ENCODE assay signal across 9 mouse cellular contexts in genomic region chr5:149136933-149137365, GRCm38 (mm10). TPM values are rescaled to one million over a fixed set of nuclear protein-coding genes. Genes with fewer than 3 reads are reported as not detected.
DNase-seq lines count a peak whose midpoint lies in the region; ATAC-seq and TF ChIP-seq lines count a peak whose summit lies in the region.
"Had no signal": no experiment of that assay in that cellular context is flagged by ENCODE, and none has a peak within 500 bp of the region (broad histone marks: within the 10 kb centered on the region; RNA-seq: fewer than 3 reads in every experiment).

No protein-coding gene starts in this region.

- intact Hi-C loops in left cerebral cortex, postnatal 14 days (cut with DNase I) = no loop called here

- H3K4me3 ChIP-seq in lung, embryonic 14.5 days (ENCODE audit: low read depth, low read length) = no peak overlapping the region
- H3K4me3 ChIP-seq in cerebellum, adult 2 months (replicated peaks; ENCODE audit: insufficient read depth, low read depth, low read length) = no peak overlapping the region
- H3K4me3 ChIP-seq in hindbrain, embryonic 10.5 days = no peak overlapping the region

- ATAC-seq in lung, embryonic 14.5 days (ENCODE audit: insufficient read depth) = peak; percentile 47; the same call in 1 of the 2 replicates

- peak; percentile 55 for DNase-seq in lung, embryonic 14.5 days
- no peak for DNase-seq in lung, postnatal 25 days (ENCODE audit: low spot score)
- peak; percentile 28 to 49 for DNase-seq in cerebellum, adult 2 months
- peak; percentile 58 for DNase-seq in kidney, adult 9 months
- peak; percentile 54 to 81 for DNase-seq in spleen, postnatal 10 days (ENCODE audit: low spot score in 2 of 2)
- DNase-seq in left cerebral cortex, postnatal 14 days (ENCODE audit: low spot score in 2 of 2) = no peak
- DNase-seq in layer of hippocampus, postnatal 36 days = no peak
- no peak for DNase-seq in hindbrain, embryonic 10.5 days (ENCODE audit: low spot score)

- H3K4me2 ChIP-seq in lung, embryonic 14.5 days = no peak overlapping the region

- no peak for TF ChIP-seq CTCF in lung, embryonic 14.5 days (IDR thresholded peaks at IDR 0.05; ENCODE audit: low read depth)
- TF ChIP-seq CTCF in cerebellum, adult 2 months (IDR thresholded peaks at IDR 0.05; ENCODE audit: borderline replicate concordance, insufficient read depth, low read depth, low read length) = no peak

- no peak for TF ChIP-seq POLR2A in cerebellum, adult 2 months (IDR thresholded peaks at IDR 0.05; ENCODE audit: borderline replicate concordance, insufficient read depth, low read length)

- no peaks in the 10 kb centered on the region for H3K9me3 ChIP-seq in lung, embryonic 14.5 days (ENCODE audit: low read depth, low read length)
- H3K9me3 ChIP-seq in hindbrain, embryonic 10.5 days = no peaks in the 10 kb centered on the region

- H3K36me3 ChIP-seq in lung, embryonic 14.5 days (ENCODE audit: insufficient read depth) = no peaks in the 10 kb centered on the region
- H3K36me3 ChIP-seq in hindbrain, embryonic 10.5 days = no peaks in the 10 kb centered on the region

- 57% methylated on average over 4 of the region's 4 CpGs for WGBS in lung, embryonic 14.5 days
- 18% methylated on average over 4 of the region's 4 CpGs for WGBS in cerebellum, adult 2 months
- WGBS in hindbrain, embryonic 10.5 days = 82% methylated on average over 4 of the region's 4 CpGs

- H3K9ac ChIP-seq in lung, embryonic 14.5 days = no peak overlapping the region

- H3K4me1 ChIP-seq in lung, embryonic 14.5 days (ENCODE audit: insufficient read depth) = peaks cover 5% of the 10 kb centered on the region; the same call in 1 of the 2 replicates
- H3K4me1 ChIP-seq in cerebellum, adult 2 months (ENCODE audit: control insufficient read depth, insufficient read depth, low read length) = peaks cover 6% of the 10 kb centered on the region
- no peaks in the 10 kb centered on the region for H3K4me1 ChIP-seq in hindbrain, embryonic 10.5 days (replicated peaks)

- H3K27ac ChIP-seq in lung, embryonic 14.5 days (ENCODE audit: low read depth) = no peak overlapping the region
- no peak overlapping the region for H3K27ac ChIP-seq in cerebellum, adult 2 months (ENCODE audit: insufficient read depth, low read length)
- H3K27ac ChIP-seq in hindbrain, embryonic 10.5 days = no peak overlapping the region
- H3K27ac ChIP-seq: kidney, postnatal 0 days had no signal

- H3K27me3 ChIP-seq in lung, embryonic 14.5 days (ENCODE audit: insufficient read depth, low read length) = no peaks in the 10 kb centered on the region
- H3K27me3 ChIP-seq in cerebellum, adult 2 months (ENCODE audit: control insufficient read depth, insufficient read depth, low read length) = no peaks in the 10 kb centered on the region
- no peaks in the 10 kb centered on the region for H3K27me3 ChIP-seq in hindbrain, embryonic 10.5 days (ENCODE audit: insufficient read depth, poor library complexity, severe bottlenecking)

RNA-seq across cellular contexts. Expression of gene Uspl1, which starts 47.2 kb away (rescaled TPM):
- 48.7 and 49.7 TPM in 2 replicates for polyA plus RNA-seq in lung, embryonic 14.5 days (2014; fragmentation: Nextera tagmentation; extraction: Ambion mirVana)
- polyA plus RNA-seq in cerebellum, adult 2 months (2012; rRNA removed) = 29.8 and 31.8 TPM in 2 replicates
- total RNA-seq in left cerebral cortex, postnatal 14 days (2021) = 10 to 100 TPM; 43.6 to 48.1 TPM
- 10 to 100 TPM; 35.5 to 39.5 TPM for total RNA-seq in layer of hippocampus, postnatal 36 days (2021)
- 61.6 and 64.7 TPM in 2 replicates for polyA plus RNA-seq in hindbrain, embryonic 10.5 days (2016; fragmentation: Nextera tagmentation; extraction: Ambion mirVana)

RNA-seq across cellular contexts. Expression of gene Hmgb1, which starts 47.3 kb away (rescaled TPM):
- 2,008 and 2,115 TPM in 2 replicates for polyA plus RNA-seq in lung, embryonic 14.5 days (2014; fragmentation: Nextera tagmentation; extraction: Ambion mirVana)
- polyA plus RNA-seq in cerebellum, adult 2 months (2012; rRNA removed) = 180 and 186 TPM in 2 replicates
- total RNA-seq in left cerebral cortex, postnatal 14 days (2021) = 100 to 1,000 TPM; 157 to 159 TPM
- 100 to 1,000 TPM; 136 to 137 TPM for total RNA-seq in layer of hippocampus, postnatal 36 days (2021)
- polyA plus RNA-seq in hindbrain, embryonic 10.5 days (2016; fragmentation: Nextera tagmentation; extraction: Ambion mirVana) = 1,115 and 1,359 TPM in 2 replicates

Comparison
In these comparisons a context has a peak if more than half of its experiments do, and no peak if none do; other contexts are left out.
1. DNase-seq: peak in lung, embryonic 14.5 days (single experiment), cerebellum, adult 2 months (2 of 2), kidney, adult 9 months (single experiment) and spleen, postnatal 10 days (2 of 2); none in lung, postnatal 25 days (single experiment), left cerebral cortex, postnatal 14 days (0 of 2), layer of hippocampus, postnatal 36 days (0 of 2) and hindbrain, embryonic 10.5 days (single experiment).